Mouse (Mus musculus) small intestine, adult 10 weeks (tissue): ENCODE data around the gene Olfr353. TPM values are rescaled to one million over a fixed set of nuclear protein-coding genes. Genes with fewer than 3 reads are reported as not detected.

ENCODE experiments used
- polyA plus RNA-seq: library from polyadenylated mRNA; stranded (reverse); fragments of 350-450 nt; fragmentation: Illumina TruSeq; extraction: RNeasy Lipid Tissue Mini Kit (QIAGEN cat#74804); gene quantifications from one replicate; pipeline ENCODE4 v1.2.3, GENCODE M21; 2014; ENCODE audit warnings: low replicate concordance

Olfr353 gene
- polyA plus RNA-seq: not detected

GRCm38 (mm10) chr2:36892836-36893235, at the start of gene Olfr353:
Gene Olfr353 (minus strand): TSS chr2:36892936.

GRCm38 (mm10) chr2:36936821-36937220, 44.1 kb upstream of the Olfr353 start, which contains the start of gene Olfr356:
Gene Olfr356 (plus strand): TSS chr2:36937121.

GRCm38 (mm10) chr2:36928797-36929196, 36.1 kb upstream of the Olfr353 start, which contains the start of gene Olfr355:
Gene Olfr355 (minus strand): TSS chr2:36928897.

GRCm38 (mm10) chr2:36905380-36905779, 12.6 kb upstream of the Olfr353 start, which contains the start of gene Olfr354:
Gene Olfr354 (plus strand): TSS chr2:36905680.

GRCm38 (mm10) chr2:36868160-36868559, 24.6 kb downstream of the Olfr353 start, which contains the start of gene Olfr352:
Gene Olfr352 (plus strand): TSS chr2:36868460.

GRCm38 (mm10) chr2:36862560-36862959, 30.2 kb downstream of the Olfr353 start, which contains the start of gene Olfr351:
Gene Olfr351 (minus strand): TSS chr2:36862660.

GRCm38 (mm10) chr2:36846010-36846409, 46.7 kb downstream of the Olfr353 start, which contains the start of gene Olfr350:
Gene Olfr350 (plus strand): TSS chr2:36846310.

Other genes with a start within 250 kb of the Olfr353 start
- not detected for gene Olfr346, start 207.1 kb downstream of the Olfr353 start, polyA plus RNA-seq
- not detected for gene Olfr347, start 161.0 kb downstream of the Olfr353 start, polyA plus RNA-seq
- not detected for gene Olfr348, start 108.7 kb downstream of the Olfr353 start, polyA plus RNA-seq
- not detected for gene Olfr50, start 102.4 kb downstream of the Olfr353 start, polyA plus RNA-seq
- not detected for gene Olfr3, start 75.9 kb downstream of the Olfr353 start, polyA plus RNA-seq
- not detected for gene Olfr350, start 46.6 kb downstream of the Olfr353 start, polyA plus RNA-seq
- not detected for gene Olfr351, start 30.3 kb downstream of the Olfr353 start, polyA plus RNA-seq
- gene Olfr352, start 24.5 kb downstream of the Olfr353 start, polyA plus RNA-seq: not detected
- gene Olfr354, start 12.7 kb upstream of the Olfr353 start, polyA plus RNA-seq: not detected
- not detected for gene Olfr355, start 36.0 kb upstream of the Olfr353 start, polyA plus RNA-seq
- not detected for gene Olfr356, start 44.2 kb upstream of the Olfr353 start, polyA plus RNA-seq
- not detected for gene Olfr357, start 100.9 kb upstream of the Olfr353 start, polyA plus RNA-seq
- not detected for gene Olfr358, start 116.4 kb upstream of the Olfr353 start, polyA plus RNA-seq
- gene Olfr360, start 172.8 kb upstream of the Olfr353 start, polyA plus RNA-seq: not detected
- gene Olfr361, start 196.4 kb upstream of the Olfr353 start, polyA plus RNA-seq: not detected
- gene Olfr362, start 225.0 kb upstream of the Olfr353 start, polyA plus RNA-seq: not detected
- not detected for gene Olfr364-ps1, start 246.4 kb upstream of the Olfr353 start, polyA plus RNA-seq